Mouse (Mus musculus) midbrain, embryonic 12.5 days (tissue): ENCODE results near the gene Gtf3c2. TPM values are rescaled to one million over a fixed set of nuclear protein-coding genes. Genes with fewer than 3 reads are reported as not detected.

Experiments
- ATAC-seq: fragments of 200-750 bp; cut with Nextera tagmentation; 2 replicates; pipeline ENCODE4 v1.8.0; 2017; ENCODE audit warnings: low read depth, moderate TSS enrichment, moderate library complexity; ENCODE audit not compliant: low FRiP score
- H3K27ac ChIP-seq: fragments of 300-500 bp; sonication (generic); replicated peaks from 2 replicates; pipeline ENCODE4 v1.5.1; 2016; ENCODE audit warnings: mild to moderate bottlenecking
- H3K27me3 ChIP-seq: fragments of 300-500 bp; sonication (generic); 2 replicates; pipeline ENCODE4 v1.6.1; 2016; ENCODE audit warnings: mild to moderate bottlenecking
- H3K36me3 ChIP-seq: fragments of 300-500 bp; sonication (generic); 2 replicates; pipeline ENCODE4 v1.6.1; 2016
- H3K4me1 ChIP-seq: fragments of 300-500 bp; sonication (generic); 2 replicates; pipeline ENCODE4 v1.6.1; 2016
- H3K4me2 ChIP-seq: fragments of 300-500 bp; sonication (generic); replicated peaks from 2 replicates; pipeline ENCODE4 v1.6.1; 2016; ENCODE audit warnings: mild to moderate bottlenecking, moderate library complexity
- H3K4me3 ChIP-seq: fragments of 300-500 bp; sonication (generic); 2 replicates; pipeline ENCODE4 v1.5.1; 2016; ENCODE audit warnings: mild to moderate bottlenecking
- H3K9ac ChIP-seq: fragments of 300-500 bp; sonication (generic); replicated peaks from 2 replicates; pipeline ENCODE4 v1.6.1; 2016; ENCODE audit warnings: mild to moderate bottlenecking, moderate library complexity
- H3K9me3 ChIP-seq: fragments of 300-500 bp; sonication (generic); 2 replicates; pipeline ENCODE4 v1.6.1; 2016; ENCODE audit warnings: mild to moderate bottlenecking
- WGBS: fragments of 180-500 bp; shearing (Covaris S2); methylation state at CpG from one replicate; pipeline ENCODE4 v1.1.7; 2016; 5-methylcytosine and 5-hydroxymethylcytosine counted together
- polyA plus RNA-seq: library from polyadenylated mRNA; unstranded; fragments of >200 nt; fragmentation: Nextera tagmentation; extraction: Ambion mirVana; gene quantifications from 2 replicates; pipeline ENCODE4 v1.2.1, GENCODE M21; 2016

The Gtf3c2 gene
- polyA plus RNA-seq, 1 experiment from 2014 or later: 97.3 TPM

- no peaks in the 10 kb centered on the region for H3K27me3 ChIP-seq
- H3K27ac ChIP-seq: no peak overlapping the region
- no peak overlapping the region for H3K9ac ChIP-seq
- no peak overlapping the region for H3K4me2 ChIP-seq
- peaks cover 20% of the 10 kb centered on the region for H3K4me1 ChIP-seq
- H3K9me3 ChIP-seq: peaks cover 5% of the 10 kb centered on the region
- no peak overlapping the region for H3K4me3 ChIP-seq
- no peak for ATAC-seq
- peaks cover 73% of the 10 kb centered on the region for H3K36me3 ChIP-seq
- 90% methylated on average over 2 of the region's 2 CpGs for WGBS
These were observed 23.9 kb upstream of the Gtf3c2 start for GRCm38 (mm10) chr5:31203866-31204265.

GRCm38 (mm10) chr5:31202933-31203332 lies 23.0 kb upstream of the Gtf3c2 start:
- 89% methylated on average over 7 of the region's 7 CpGs for WGBS
- peak overlapping the region; percentile 85 for H3K4me2 ChIP-seq
- H3K4me1 ChIP-seq: peaks cover 20% of the 10 kb centered on the region
- H3K36me3 ChIP-seq: peaks cover 77% of the 10 kb centered on the region
- H3K4me3 ChIP-seq: peak overlapping the region; percentile 73
- H3K9ac ChIP-seq: peak overlapping the region; percentile 52
- H3K9me3 ChIP-seq: peaks cover 5% of the 10 kb centered on the region
- no peaks in the 10 kb centered on the region for H3K27me3 ChIP-seq
- no peak for ATAC-seq
- peak overlapping the region; percentile 80 for H3K27ac ChIP-seq

- Histone ChIP-seq H3K27ac (peak within 1 kb of the TSS; percentile 83), H3K36me3 (peaks cover 77% of the 10 kb centered on the region), H3K4me3 (peak within 1 kb of the TSS; percentile 73), H3K27me3 (no peaks in the 10 kb centered on the region), H3K4me2 (peak within 1 kb of the TSS; percentile 85), H3K9ac (peak within 1 kb of the TSS; percentile 83), H3K9me3 (peaks cover 5% of the 10 kb centered on the region), H3K4me1 (peaks cover 20% of the 10 kb centered on the region)
- WGBS: 1% methylated on average over 52 of the region's 53 CpGs
- peak; percentile 98 for ATAC-seq
These were observed 22.0 kb upstream of the Gtf3c2 start, which contains the start of gene Zfp513 for GRCm38 (mm10) chr5:31201742-31202590. Gene Zfp513 (minus strand): TSS chr5:31202303.

- Histone ChIP-seq H3K4me3 (peak overlapping the region; percentile 73), H3K27ac (peak overlapping the region; percentile 83), H3K36me3 (peaks cover 79% of the 10 kb centered on the region), H3K4me2 (peak overlapping the region; percentile 85), H3K4me1 (peaks cover 20% of the 10 kb centered on the region), H3K27me3 (no peaks in the 10 kb centered on the region), H3K9ac (peak overlapping the region; percentile 83), H3K9me3 (peaks cover 5% of the 10 kb centered on the region)
- ATAC-seq: no peak
- WGBS: 19% methylated on average over 13 of the region's 13 CpGs
These were observed 21.2 kb upstream of the Gtf3c2 start for GRCm38 (mm10) chr5:31201042-31201741.

GRCm38 (mm10) chr5:31200327-31200768 lies 20.4 kb upstream of the Gtf3c2 start:
- no peaks in the 10 kb centered on the region for H3K27me3 ChIP-seq
- peak overlapping the region; percentile 5; the same call in 1 of the 2 replicates for H3K4me3 ChIP-seq
- peaks cover 5% of the 10 kb centered on the region for H3K9me3 ChIP-seq
- WGBS: 92% methylated on average over 27 of the region's 27 CpGs
- ATAC-seq: no peak
- no peak overlapping the region for H3K27ac ChIP-seq
- peaks cover 81% of the 10 kb centered on the region for H3K36me3 ChIP-seq
- no peak overlapping the region for H3K9ac ChIP-seq
- peak overlapping the region; percentile 85 for H3K4me2 ChIP-seq
- peaks cover 20% of the 10 kb centered on the region for H3K4me1 ChIP-seq

- WGBS: 89% methylated on average over 9 of the region's 9 CpGs
- no peaks in the 10 kb centered on the region for H3K27me3 ChIP-seq
- no peak for ATAC-seq
- no peak overlapping the region for H3K9ac ChIP-seq
- H3K4me3 ChIP-seq: peak overlapping the region; percentile 5; the same call in 1 of the 2 replicates
- peaks cover 82% of the 10 kb centered on the region for H3K36me3 ChIP-seq
- peaks cover 5% of the 10 kb centered on the region for H3K9me3 ChIP-seq
- H3K4me2 ChIP-seq: 0 out of 2 replicates have a peak overlapping the region, but pooled peaks have one; percentile 85
- no peak overlapping the region for H3K27ac ChIP-seq
- peaks cover 20% of the 10 kb centered on the region for H3K4me1 ChIP-seq
These were observed 19.9 kb upstream of the Gtf3c2 start for GRCm38 (mm10) chr5:31199893-31200292.

- H3K9ac ChIP-seq: no peak overlapping the region
- H3K36me3 ChIP-seq: peaks cover 81% of the 10 kb centered on the region
These were observed 19.5 kb upstream of the Gtf3c2 start for GRCm38 (mm10) chr5:31199321-31199892.

GRCm38 (mm10) chr5:31198616-31199320 lies 18.8 kb upstream of the Gtf3c2 start:
- H3K36me3 ChIP-seq: peaks cover 74% of the 10 kb centered on the region
- H3K9ac ChIP-seq: no peak overlapping the region
- no peak overlapping the region for H3K27ac ChIP-seq
- H3K9me3 ChIP-seq: peaks cover 5% of the 10 kb centered on the region
- H3K4me2 ChIP-seq: no peak overlapping the region
- ATAC-seq: no peak
- peaks cover 31% of the 10 kb centered on the region for H3K4me1 ChIP-seq
- 90% methylated on average over 5 of the region's 5 CpGs for WGBS
- no peak overlapping the region for H3K4me3 ChIP-seq
- H3K27me3 ChIP-seq: no peaks in the 10 kb centered on the region

More at GRCm38 (mm10) chr5:31199321-31199892, 19.5 kb upstream of the Gtf3c2 start:
- H3K9me3 ChIP-seq: peaks cover 5% of the 10 kb centered on the region
- H3K27ac ChIP-seq: no peak overlapping the region
- H3K4me1 ChIP-seq: peaks cover 25% of the 10 kb centered on the region
- H3K27me3 ChIP-seq: no peaks in the 10 kb centered on the region
- H3K4me3 ChIP-seq: no peak overlapping the region
- ATAC-seq: no peak
- 93% methylated on average over 19 of the region's 19 CpGs for WGBS
- no peak overlapping the region for H3K4me2 ChIP-seq

- no peak for ATAC-seq
- peaks cover 5% of the 10 kb centered on the region for H3K9me3 ChIP-seq
- no peak overlapping the region for H3K9ac ChIP-seq
- no peak overlapping the region for H3K27ac ChIP-seq
- H3K4me1 ChIP-seq: peaks cover 32% of the 10 kb centered on the region
- no peak overlapping the region for H3K4me2 ChIP-seq
- H3K27me3 ChIP-seq: no peaks in the 10 kb centered on the region
- WGBS: 89% methylated on average over 9 of the region's 9 CpGs
- no peak overlapping the region for H3K4me3 ChIP-seq
- peaks cover 68% of the 10 kb centered on the region for H3K36me3 ChIP-seq
These were observed 18.2 kb upstream of the Gtf3c2 start for GRCm38 (mm10) chr5:31198170-31198569.

GRCm38 (mm10) chr5:31197072-31197471 lies 17.1 kb upstream of the Gtf3c2 start:
- ATAC-seq: no peak
- H3K36me3 ChIP-seq: peaks cover 62% of the 10 kb centered on the region
- peaks cover 5% of the 10 kb centered on the region for H3K9me3 ChIP-seq
- H3K4me3 ChIP-seq: no peak overlapping the region
- WGBS: 95% methylated on average over 12 of the region's 12 CpGs
- H3K4me1 ChIP-seq: peaks cover 30% of the 10 kb centered on the region
- no peaks in the 10 kb centered on the region for H3K27me3 ChIP-seq
- no peak overlapping the region for H3K27ac ChIP-seq
- no peak overlapping the region for H3K4me2 ChIP-seq
- no peak overlapping the region for H3K9ac ChIP-seq

GRCm38 (mm10) chr5:31196207-31196606 lies 16.3 kb upstream of the Gtf3c2 start:
- Histone ChIP-seq H3K4me2 (no peak overlapping the region), H3K27ac (no peak overlapping the region), H3K9me3 (peaks cover 5% of the 10 kb centered on the region), H3K4me1 (peaks cover 32% of the 10 kb centered on the region), H3K9ac (no peak overlapping the region), H3K4me3 (no peak overlapping the region), H3K36me3 (peaks cover 62% of the 10 kb centered on the region), H3K27me3 (no peaks in the 10 kb centered on the region)
- no peak for ATAC-seq
- 95% methylated on average over 10 of the region's 10 CpGs for WGBS
